Mouse (Mus musculus) MEL (cell line): ENCODE measurements around the gene Olfr47. TPM values are rescaled to one million over a fixed set of nuclear protein-coding genes. Genes with fewer than 3 reads are reported as not detected.

ENCODE experiments used
- DNase-seq: peaks from one replicate; pipeline ENCODE4 v3.0.0; 2011; ENCODE audit warnings: low read depth, low spot score
- H3K27ac ChIP-seq: 2 replicates; pipeline ENCODE4 v1.5.1; 2012; ENCODE audit warnings: low read depth, mild to moderate bottlenecking, control low read depth, low read length, moderate library complexity; ENCODE audit not compliant: control insufficient read depth
- H3K27me3 ChIP-seq, 2 experiments: fragments of 150-350 bp in 1 of 2; sonication (generic) in 1 of 2; 2 replicates each; pipeline ENCODE4 v1.6.1; 2012; ENCODE audit warnings: low read length in 2 of 2, mild to moderate bottlenecking in 2 of 2, improper control_type of control experiment in 1 of 2, moderate library complexity in 1 of 2; ENCODE audit not compliant: insufficient read depth in 2 of 2, control insufficient read depth in 1 of 2
- H3K36me3 ChIP-seq, 2 experiments: 2 replicates each; pipeline ENCODE4 v1.6.1; 2012 to 2014; ENCODE audit warnings: low read length in 2 of 2, improper control_type of control experiment in 1 of 2, inconsistent platforms in 1 of 2, mild to moderate bottlenecking in 1 of 2; ENCODE audit not compliant: insufficient read depth in 2 of 2, control insufficient read depth in 1 of 2
- H3K4me1 ChIP-seq, 2 experiments: fragments of 150-350 bp in 1 of 2; sonication (generic) in 1 of 2; 2 replicates each; pipeline ENCODE4 v1.6.1; 2012; ENCODE audit warnings: low read length in 2 of 2, improper control_type of control experiment in 1 of 2, mild to moderate bottlenecking in 1 of 2; ENCODE audit not compliant: insufficient read depth in 2 of 2, control insufficient read depth in 1 of 2
- H3K4me3 ChIP-seq, 2 experiments: fragments of 150-350 bp in 1 of 2; sonication (generic) in 1 of 2; 2 replicates each; pipeline ENCODE4 v1.5.1; 2012; ENCODE audit warnings: low read depth in 2 of 2, low read length in 2 of 2, mild to moderate bottlenecking in 2 of 2, moderate library complexity in 2 of 2, control low read depth in 1 of 2, improper control_type of control experiment in 1 of 2; ENCODE audit not compliant: control insufficient read depth in 1 of 2, insufficient read depth in 1 of 2
- H3K79me2 ChIP-seq: 2 replicates; pipeline ENCODE4 v1.6.1; 2012; ENCODE audit warnings: mild to moderate bottlenecking, low read length, moderate library complexity; ENCODE audit not compliant: control insufficient read depth, poor library complexity, insufficient read depth
- H3K9ac ChIP-seq: 2 replicates; pipeline ENCODE4 v1.6.1; 2012; ENCODE audit warnings: low read depth, mild to moderate bottlenecking, control low read depth, low read length, moderate library complexity; ENCODE audit not compliant: control insufficient read depth, poor library complexity, severe bottlenecking
- H3K9me3 ChIP-seq: fragments of 150-350 bp; sonication (generic); replicated peaks from 2 replicates; pipeline ENCODE4 v1.6.1; 2012; ENCODE audit warnings: mild to moderate bottlenecking, low read length, improper control_type of control experiment, moderate library complexity; ENCODE audit not compliant: insufficient read depth
- BHLHE40 ChIP-seq: IDR thresholded peaks from 2 replicates; pipeline ENCODE4 v1.6.1; 2012; ENCODE audit warnings: low read depth, mild to moderate bottlenecking, inconsistent platforms, low read length, improper control_type of control experiment, borderline replicate concordance
- CHD1 ChIP-seq: IDR thresholded peaks from 2 replicates; pipeline ENCODE4 v1.6.1; 2012; ENCODE audit warnings: low read depth, mild to moderate bottlenecking, inconsistent platforms, low read length, improper control_type of control experiment
- CTCF ChIP-seq, 3 experiments: IDR thresholded peaks in 2 of 3; conservative IDR thresholded peaks in 1 of 3; 2 replicates each; pipeline ENCODE4 v1.5.1; 2011 to 2012; ENCODE audit warnings: low read length in 3 of 3, low read depth in 2 of 3, mild to moderate bottlenecking in 2 of 3, improper control_type of control experiment in 1 of 3, inconsistent platforms in 1 of 3, mixed read lengths in 1 of 3, moderate library complexity in 1 of 3; ENCODE audit not compliant: control insufficient read depth in 1 of 3, insufficient read depth in 1 of 3, poor library complexity in 1 of 3, severe bottlenecking in 1 of 3
- E2F4 ChIP-seq: IDR thresholded peaks from 2 replicates; pipeline ENCODE4 v1.6.1; 2011; ENCODE audit warnings: low read depth, low read length, improper control_type of control experiment, borderline replicate concordance
- EP300 ChIP-seq, 2 experiments: IDR thresholded peaks; 2 replicates each; pipeline ENCODE4 v1.6.1; 2011; ENCODE audit warnings: improper control_type of control experiment in 2 of 2, low read length in 2 of 2, low read depth in 1 of 2, mild to moderate bottlenecking in 1 of 2
- GABPA ChIP-seq: IDR thresholded peaks from 2 replicates; pipeline ENCODE4 v1.6.1; 2012; ENCODE audit warnings: low read depth, mild to moderate bottlenecking, inconsistent platforms, low read length, improper control_type of control experiment, moderate library complexity
- JUND ChIP-seq: IDR thresholded peaks from 2 replicates; pipeline ENCODE4 v1.6.1; 2011; ENCODE audit warnings: low read depth, mild to moderate bottlenecking, improper control_type of control experiment, low read length
- MAX ChIP-seq: IDR thresholded peaks from 2 replicates; pipeline ENCODE4 v1.6.1; 2011; ENCODE audit warnings: low read length, improper control_type of control experiment
- MYC ChIP-seq: IDR thresholded peaks from 2 replicates; pipeline ENCODE4 v1.6.1; 2011; ENCODE audit warnings: low read depth, mild to moderate bottlenecking, low read length, improper control_type of control experiment, moderate library complexity
- RAD21 ChIP-seq: IDR thresholded peaks from 2 replicates; pipeline ENCODE4 v1.6.1; 2011; ENCODE audit warnings: mild to moderate bottlenecking, low read depth, low read length, improper control_type of control experiment
- SMC3 ChIP-seq: IDR thresholded peaks from 2 replicates; pipeline ENCODE4 v1.6.1; 2011; ENCODE audit warnings: low read depth, low read length, improper control_type of control experiment
- TBP ChIP-seq: IDR thresholded peaks from 2 replicates; pipeline ENCODE4 v1.8.0; 2011; ENCODE audit warnings: low read depth, low read length, improper control_type of control experiment
- USF1 ChIP-seq: IDR thresholded peaks from 2 replicates; pipeline ENCODE4 v1.6.1; 2014; ENCODE audit warnings: low read depth, mild to moderate bottlenecking, inconsistent platforms, low read length, improper control_type of control experiment, moderate library complexity
- USF2 ChIP-seq, 2 experiments: IDR thresholded peaks; 2 replicates each; pipeline ENCODE4 v1.6.1; 2011 to 2012; ENCODE audit warnings: improper control_type of control experiment in 2 of 2, low read length in 2 of 2, borderline replicate concordance in 1 of 2, inconsistent platforms in 1 of 2, low read depth in 1 of 2, mild to moderate bottlenecking in 1 of 2; ENCODE audit not compliant: insufficient read depth in 1 of 2
- ZC3H11A ChIP-seq: IDR thresholded peaks from 2 replicates; pipeline ENCODE4 v1.6.1; 2012; ENCODE audit warnings: low read depth, mild to moderate bottlenecking, inconsistent platforms, low read length, improper control_type of control experiment
- ZNF384 ChIP-seq: IDR thresholded peaks from 2 replicates; pipeline ENCODE4 v1.6.1; 2012; ENCODE audit warnings: low read depth, mild to moderate bottlenecking, inconsistent platforms, low read length, improper control_type of control experiment
- polyA plus RNA-seq, 2 experiments: library from polyadenylated mRNA; stranded (reverse) in 1 of 2; unstranded in 1 of 2; fragments of >175 nt in 1 of 2; fragments of >200 nt in 1 of 2; gene quantifications; 2 replicates each; pipeline versions ENCODE4 v1.2.1 to v1.2.4; 2012; ENCODE audit warnings: low replicate concordance in 2 of 2, low read depth in 1 of 2; ENCODE audit not compliant: insufficient read length in 2 of 2, insufficient read depth in 1 of 2, missing spikeins in 1 of 2
- total RNA-seq: library from RNA; depleted of rRNA; stranded (reverse); fragments of 300-350 nt; gene quantifications from 2 replicates; pipeline ENCODE4 v1.2.3, GENCODE M21; 2012

The Olfr47 gene
- total and polyA plus RNA-seq, 3 experiments = not detected

DNA sequence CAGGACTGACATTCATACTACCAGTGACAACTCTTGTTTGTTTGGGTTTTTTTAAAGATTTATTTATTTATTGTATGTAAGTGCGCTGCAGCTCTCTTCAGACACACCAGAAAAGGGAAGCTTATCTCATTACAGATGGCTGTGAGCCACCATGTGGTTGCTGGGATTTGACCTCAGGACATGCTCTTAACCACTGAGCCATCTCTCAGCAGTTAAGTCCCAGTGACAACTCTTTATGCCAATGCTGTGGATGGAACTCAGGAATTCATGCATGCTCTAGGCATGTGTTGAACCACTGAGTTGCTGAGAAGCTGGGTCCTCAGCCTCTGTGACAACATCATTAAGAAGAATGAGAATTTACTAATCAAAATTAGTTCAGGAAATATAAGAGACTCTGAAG is 21.7 kb downstream of the Olfr47 start:
- TF ChIP-seq EP300 (IDR thresholded peaks at IDR 0.05; ENCODE audit: low read depth in 1 of 2, low read length in 2 of 2) (no peak), MYC (no peak), TBP (no peak), CHD1 (no peak), GABPA (no peak), JUND (no peak), E2F4 (no peak), USF2 (IDR thresholded peaks at IDR 0.05; ENCODE audit: borderline replicate concordance in 1 of 2, insufficient read depth in 1 of 2, low read depth in 1 of 2, low read length in 2 of 2) (no peak), USF1 (no peak), ZC3H11A (no peak), MAX (no peak), BHLHE40 (no peak)
- no peaks in the 10 kb centered on the region for H3K27me3 ChIP-seq
- no peak overlapping the region for H3K9ac ChIP-seq
- no peaks in the 10 kb centered on the region for H3K9me3 ChIP-seq
- no peaks in the 10 kb centered on the region for H3K79me2 ChIP-seq
- no peak overlapping the region for H3K4me3 ChIP-seq
- peaks cover 0 to 4% of the 10 kb centered on the region in 2 experiments; a peak in 1 of 4 replicates for H3K4me1 ChIP-seq
- no peak overlapping the region for H3K27ac ChIP-seq
- H3K36me3 ChIP-seq = no peaks in the 10 kb centered on the region
- no peak for DNase-seq

DNA sequence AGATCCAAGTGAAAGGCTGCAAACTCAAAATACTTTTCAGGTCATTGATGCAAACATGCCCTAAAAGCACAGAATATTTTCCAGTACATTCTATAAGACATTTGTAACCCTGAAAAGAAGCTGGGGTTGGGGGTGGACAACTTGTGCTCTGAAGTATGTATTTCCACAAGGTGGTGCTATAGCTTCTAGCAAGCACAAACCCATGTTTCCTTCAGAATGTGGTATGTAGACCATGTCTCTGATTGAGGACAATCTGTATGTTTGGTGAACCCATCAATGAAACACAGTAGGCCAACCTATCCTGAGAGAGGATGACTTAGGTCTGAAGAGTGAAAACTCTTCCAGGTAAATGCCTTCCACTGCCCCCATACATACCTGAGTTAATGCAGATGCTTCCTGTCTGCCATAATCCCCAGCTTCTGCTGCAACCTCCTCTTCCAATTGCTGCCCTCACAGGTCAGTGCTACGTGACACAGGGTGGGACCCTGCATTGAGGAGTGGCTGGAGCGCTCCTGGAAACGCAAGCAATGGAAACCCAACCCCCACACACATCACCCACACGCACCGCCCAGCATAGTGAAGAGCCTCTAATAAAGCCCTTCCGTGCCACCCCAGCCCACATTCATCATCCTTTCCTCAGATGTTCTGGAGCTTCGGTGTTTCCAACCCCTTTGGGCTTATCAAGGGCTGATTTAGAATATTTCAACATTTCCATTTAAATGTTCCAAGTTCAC is 23.0 kb downstream of the Olfr47 start:
- peaks cover 0 to 4% of the 10 kb centered on the region in 2 experiments; a peak in 1 of 4 replicates for H3K4me1 ChIP-seq
- H3K36me3 ChIP-seq = no peaks in the 10 kb centered on the region
- H3K9ac ChIP-seq = no peak overlapping the region
- no peaks in the 10 kb centered on the region for H3K27me3 ChIP-seq
- no peaks in the 10 kb centered on the region for H3K9me3 ChIP-seq
- H3K27ac ChIP-seq = no peak overlapping the region
- no peak overlapping the region for H3K4me3 ChIP-seq
- peak; percentile 13 for DNase-seq
- no peak for TF ChIP-seq ZNF384
- TF ChIP-seq ZC3H11A = peak; percentile 18; the same call in 1 of the 2 replicates
- peak; percentile 51 for TF ChIP-seq SMC3
- TF ChIP-seq RAD21 = peak; percentile 50
- peak in 2 of 3 experiments; percentile 15 to 49; a peak in 3 of 6 replicates for TF ChIP-seq CTCF (IDR thresholded peaks at IDR 0.05 in 2 of 3, conservative IDR thresholded peaks at IDR 0.05 in 1 of 3; ENCODE audit: control insufficient read depth in 1 of 3, insufficient read depth in 1 of 3, low read depth in 2 of 3, low read length in 3 of 3, poor library complexity in 1 of 3, severe bottlenecking in 1 of 3)
- H3K79me2 ChIP-seq = no peaks in the 10 kb centered on the region
